Mouse (Mus musculus) forebrain, embryonic 13.5 days (tissue): ENCODE results near the gene Tmem56. TPM values are rescaled to one million over a fixed set of nuclear protein-coding genes. Genes with fewer than 3 reads are reported as not detected.

Experiments
- ATAC-seq: fragments of 200-750 bp; cut with Nextera tagmentation; 2 replicates; pipeline ENCODE4 v1.8.0; 2017
- H3K27ac ChIP-seq: fragments of 300-500 bp; sonication (generic); 2 replicates; pipeline ENCODE4 v1.5.1; 2015; ENCODE audit warnings: inconsistent platforms, mild to moderate bottlenecking, moderate library complexity
- H3K27me3 ChIP-seq: fragments of 300-500 bp; sonication (generic); 2 replicates; pipeline ENCODE4 v1.6.1; 2015; ENCODE audit warnings: mild to moderate bottlenecking, inconsistent platforms
- H3K36me3 ChIP-seq: fragments of 300-500 bp; sonication (generic); 2 replicates; pipeline ENCODE4 v1.6.1; 2015; ENCODE audit warnings: mild to moderate bottlenecking, inconsistent platforms; ENCODE audit not compliant: poor library complexity, severe bottlenecking
- H3K4me1 ChIP-seq: fragments of 300-500 bp; sonication (generic); 2 replicates; pipeline ENCODE4 v1.6.1; 2015; ENCODE audit warnings: inconsistent platforms
- H3K4me2 ChIP-seq: fragments of 300-500 bp; sonication (generic); 2 replicates; pipeline ENCODE4 v1.6.1; 2015; ENCODE audit warnings: inconsistent platforms, mild to moderate bottlenecking, moderate library complexity
- H3K4me3 ChIP-seq: fragments of 300-500 bp; sonication (generic); 2 replicates; pipeline ENCODE4 v1.5.1; 2015; ENCODE audit warnings: mild to moderate bottlenecking, inconsistent platforms
- H3K9ac ChIP-seq: fragments of 300-500 bp; sonication (generic); 2 replicates; pipeline ENCODE4 v1.6.1; 2015; ENCODE audit warnings: mild to moderate bottlenecking, inconsistent platforms
- H3K9me3 ChIP-seq: fragments of 300-500 bp; sonication (generic); replicated peaks from 2 replicates; pipeline ENCODE4 v1.6.1; 2016; ENCODE audit warnings: inconsistent platforms
- WGBS: fragments of 180-500 bp; shearing (Covaris S2); methylation state at CpG from one replicate; pipeline ENCODE4 v1.1.7; 2015; 5-methylcytosine and 5-hydroxymethylcytosine counted together
- polyA plus RNA-seq: library from polyadenylated mRNA; unstranded; fragments of >200 nt; fragmentation: Nextera tagmentation; extraction: Ambion mirVana; gene quantifications from 2 replicates; pipeline ENCODE4 v1.2.1, GENCODE M21; 2015

Gene Tmem56
- polyA plus RNA-seq, 1 experiment from 2014 or later = 2.1 TPM

- Histone ChIP-seq H3K36me3 (no peaks in the 10 kb centered on the region), H3K4me3 (no peak overlapping the region), H3K4me2 (no peak overlapping the region), H3K9me3 (no peaks in the 10 kb centered on the region), H3K27me3 (no peaks in the 10 kb centered on the region), H3K9ac (no peak overlapping the region), H3K27ac (no peak overlapping the region), H3K4me1 (0 out of 2 replicates have a peak, but pooled peaks cover 8% of the 10 kb centered on the region)
- 85% methylated on average over 9 of the region's 9 CpGs for WGBS
- ATAC-seq = no peak
Observed at GRCm38 (mm10) chr3:121174248-121174945, 108.5 kb downstream of the Tmem56 start.

DNA sequence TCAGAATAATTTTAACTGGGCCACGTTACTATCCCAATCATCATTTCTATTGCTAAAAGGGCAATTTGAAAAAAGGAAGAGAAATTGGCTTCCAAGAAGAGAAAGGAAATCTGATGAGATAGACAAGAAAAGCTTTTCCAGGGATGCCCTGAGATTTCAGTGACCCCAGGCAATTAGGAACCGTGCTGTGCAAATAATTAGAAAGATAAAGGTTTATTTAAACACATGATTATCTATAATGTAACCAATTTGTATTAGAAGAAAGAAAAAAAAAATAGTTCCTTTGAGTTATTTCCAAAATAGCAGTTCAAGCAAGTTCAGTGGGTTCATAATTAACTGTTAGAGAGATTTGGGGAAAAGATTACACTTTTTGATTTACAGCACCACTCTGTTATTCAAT, 110.2 kb downstream of the Tmem56 start:
- no peaks in the 10 kb centered on the region for H3K9me3 ChIP-seq
- no peak for ATAC-seq

GRCm38 (mm10) chr3:121171872-121172265, 111.0 kb downstream of the Tmem56 start:
- 56% methylated on average over 6 of the region's 6 CpGs for WGBS
- ATAC-seq = no peak

More for the DNA sequence above, 110.2 kb downstream of the Tmem56 start:
- no peaks in the 10 kb centered on the region for H3K27me3 ChIP-seq
- H3K4me3 ChIP-seq = no peak overlapping the region
- H3K27ac ChIP-seq = no peak overlapping the region
- WGBS = 66% methylated on average over 2 of the region's 2 CpGs
- no peak overlapping the region for H3K9ac ChIP-seq
- no peaks in the 10 kb centered on the region for H3K36me3 ChIP-seq
- H3K4me2 ChIP-seq = no peak overlapping the region
- 0 out of 2 replicates have a peak, but pooled peaks cover 8% of the 10 kb centered on the region for H3K4me1 ChIP-seq

GRCm38 (mm10) chr3:121171243-121171871, 111.5 kb downstream of the Tmem56 start, which contains the start of gene Rwdd3:
Gene Rwdd3 (minus strand): TSS chr3:121171695.
- peak; percentile 93 for ATAC-seq
- H3K4me2 ChIP-seq = peak within 1 kb of the TSS; percentile 77
- under 1% methylated on average over 39 of the region's 40 CpGs for WGBS
- no peaks in the 10 kb centered on the region for H3K27me3 ChIP-seq
- H3K27ac ChIP-seq = no peak within 1 kb of the TSS
- no peaks in the 10 kb centered on the region for H3K36me3 ChIP-seq
- peak within 1 kb of the TSS; percentile 75 for H3K9ac ChIP-seq
- H3K4me1 ChIP-seq = 0 out of 2 replicates have a peak, but pooled peaks cover 8% of the 10 kb centered on the region
- H3K9me3 ChIP-seq = no peaks in the 10 kb centered on the region
- H3K4me3 ChIP-seq = peak within 1 kb of the TSS; percentile 63

More at GRCm38 (mm10) chr3:121171872-121172265, 111.0 kb downstream of the Tmem56 start:
- H3K4me3 ChIP-seq = peak overlapping the region; percentile 63
- H3K9ac ChIP-seq = no peak overlapping the region
- H3K4me2 ChIP-seq = peak overlapping the region; percentile 77
- no peak overlapping the region for H3K27ac ChIP-seq
- no peaks in the 10 kb centered on the region for H3K9me3 ChIP-seq
- 0 out of 2 replicates have a peak, but pooled peaks cover 8% of the 10 kb centered on the region for H3K4me1 ChIP-seq
- H3K36me3 ChIP-seq = no peaks in the 10 kb centered on the region
- H3K27me3 ChIP-seq = no peaks in the 10 kb centered on the region

DNA sequence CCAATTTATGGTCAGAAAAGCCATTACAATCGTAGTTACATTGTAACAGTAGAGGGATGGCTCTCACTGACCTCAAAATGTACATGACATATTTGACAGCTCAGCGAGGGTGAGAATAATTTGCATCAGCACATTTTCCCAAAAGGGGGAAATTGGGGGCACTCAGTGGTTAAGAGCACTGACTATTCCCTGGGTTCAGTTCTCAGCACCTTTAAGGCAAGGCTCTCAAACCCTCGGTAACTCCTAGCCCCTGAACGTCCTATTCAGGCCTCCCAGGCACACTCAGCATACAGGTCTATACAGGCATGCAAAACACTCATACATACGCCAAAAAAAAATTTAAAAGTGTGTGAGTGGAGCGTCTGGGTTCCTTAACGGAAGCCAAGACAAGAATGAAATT, 112.3 kb downstream of the Tmem56 start:
- no peak for ATAC-seq
- Histone ChIP-seq H3K4me3 (peak overlapping the region; percentile 63), H3K27me3 (no peaks in the 10 kb centered on the region), H3K9ac (no peak overlapping the region), H3K9me3 (no peaks in the 10 kb centered on the region), H3K4me1 (0 out of 2 replicates have a peak, but pooled peaks cover 8% of the 10 kb centered on the region), H3K4me2 (peak overlapping the region; percentile 77), H3K27ac (no peak overlapping the region), H3K36me3 (no peaks in the 10 kb centered on the region)
- 52% methylated on average over 7 of the region's 7 CpGs for WGBS

DNA sequence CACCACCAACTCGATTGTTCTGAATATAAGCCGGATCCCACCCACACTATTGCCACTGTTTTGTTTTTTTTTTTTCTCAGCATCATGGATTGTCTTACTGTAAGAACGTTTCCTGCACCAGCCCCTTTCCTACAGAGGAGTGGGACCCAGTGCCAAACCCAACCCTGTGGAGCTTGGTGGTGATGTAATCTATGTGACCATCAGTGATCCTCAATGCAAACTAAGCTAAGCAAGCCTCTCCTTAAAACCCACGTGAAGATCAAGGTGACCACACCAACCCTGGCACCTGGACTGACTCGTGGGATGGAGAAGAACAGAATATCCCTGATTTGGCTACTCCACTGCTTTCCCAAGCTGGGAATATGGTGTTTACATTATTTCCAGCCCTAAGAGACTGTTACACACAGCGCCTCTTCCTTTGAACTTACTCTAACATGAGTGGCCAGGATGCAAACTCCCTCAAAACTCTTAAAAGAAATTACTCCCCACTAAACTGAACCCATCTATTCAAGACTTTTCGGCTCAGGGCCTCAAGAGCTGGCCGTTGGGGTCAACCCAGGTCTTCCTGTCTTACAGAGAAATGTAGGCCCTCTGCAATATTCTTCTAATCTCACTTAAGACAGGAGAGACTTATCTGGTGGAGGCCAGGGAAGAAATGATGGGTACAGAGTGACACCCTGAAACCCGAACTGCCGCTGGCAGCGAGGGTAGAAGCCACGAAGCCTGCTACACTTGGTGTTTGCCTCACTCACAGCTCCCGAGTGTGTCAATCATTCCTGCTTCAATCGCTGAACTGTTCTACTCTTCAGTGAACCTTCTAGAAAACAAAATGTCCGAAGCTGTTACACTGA, 113.6 kb downstream of the Tmem56 start:
- H3K9me3 ChIP-seq = no peaks in the 10 kb centered on the region
- 0 out of 2 replicates have a peak, but pooled peaks cover 8% of the 10 kb centered on the region for H3K4me1 ChIP-seq
- no peak overlapping the region for H3K27ac ChIP-seq
- no peak for ATAC-seq
- H3K36me3 ChIP-seq = no peaks in the 10 kb centered on the region
- no peak overlapping the region for H3K4me2 ChIP-seq
- no peaks in the 10 kb centered on the region for H3K27me3 ChIP-seq
- 76% methylated on average over 15 of the region's 15 CpGs for WGBS
- H3K4me3 ChIP-seq = no peak overlapping the region
- no peak overlapping the region for H3K9ac ChIP-seq

- Histone ChIP-seq H3K36me3 (no peaks in the 10 kb centered on the region), H3K4me2 (no peak overlapping the region), H3K9me3 (no peaks in the 10 kb centered on the region), H3K4me1 (0 out of 2 replicates have a peak, but pooled peaks cover 8% of the 10 kb centered on the region), H3K27ac (no peak overlapping the region), H3K4me3 (no peak overlapping the region), H3K9ac (no peak overlapping the region), H3K27me3 (no peaks in the 10 kb centered on the region)
- WGBS = 88% methylated on average over 8 of the region's 8 CpGs
- ATAC-seq = no peak
Observed at GRCm38 (mm10) chr3:121168581-121168980, 114.3 kb downstream of the Tmem56 start.

DNA sequence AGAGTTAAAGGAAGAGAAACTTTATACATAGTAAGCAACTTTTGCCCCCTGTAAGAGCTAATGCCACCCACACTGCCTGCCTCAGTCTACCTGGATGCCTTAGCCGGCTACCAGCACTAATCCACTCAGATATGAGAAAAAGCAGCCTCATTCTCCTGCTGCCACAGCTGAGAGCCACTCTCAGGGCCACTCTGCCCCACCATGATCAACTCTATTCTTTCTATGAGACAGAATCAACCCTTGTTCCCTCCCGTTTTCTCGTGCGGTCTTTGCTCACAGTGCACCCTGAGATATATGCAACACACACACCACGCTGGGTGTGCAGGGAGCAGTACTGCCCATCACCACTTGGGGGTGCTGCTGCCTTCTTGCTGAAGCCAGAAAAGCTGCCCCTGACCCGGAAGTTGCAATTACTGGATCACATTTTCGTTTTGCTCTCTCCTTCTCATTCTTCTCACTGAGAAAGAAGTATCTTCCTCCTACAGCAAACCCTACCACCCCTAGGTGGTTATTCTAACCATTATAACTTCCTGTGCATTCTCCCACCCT, 119.6 kb downstream of the Tmem56 start:
- no peak overlapping the region for H3K4me2 ChIP-seq
- no peak overlapping the region for H3K4me3 ChIP-seq
- no peak overlapping the region for H3K27ac ChIP-seq
- no peaks in the 10 kb centered on the region for H3K9me3 ChIP-seq
- ATAC-seq = no peak
- peaks cover 16% of the 10 kb centered on the region for H3K4me1 ChIP-seq
- no peaks in the 10 kb centered on the region for H3K36me3 ChIP-seq
- WGBS = 35% methylated on average over 7 of the region's 7 CpGs
- no peaks in the 10 kb centered on the region for H3K27me3 ChIP-seq
- H3K9ac ChIP-seq = no peak overlapping the region

DNA sequence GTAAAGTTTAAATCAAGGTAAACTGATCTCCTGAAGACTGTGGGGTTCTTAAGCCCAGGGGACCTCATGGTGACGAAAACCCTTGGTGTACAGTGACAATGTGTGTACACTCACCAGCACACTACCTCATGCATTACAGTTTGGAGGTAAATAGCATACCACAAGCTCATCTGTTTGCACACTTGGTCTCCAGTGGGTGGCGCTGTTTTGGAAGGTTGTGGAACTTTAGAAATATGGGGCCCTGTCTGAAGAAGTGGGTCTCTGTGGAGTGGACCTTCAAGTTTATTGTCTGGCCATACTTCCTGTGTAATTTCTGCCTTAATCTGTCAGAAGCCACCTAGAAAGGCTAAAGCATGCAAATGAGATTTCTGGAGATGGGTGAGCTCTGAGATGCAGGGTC, 121.2 kb downstream of the Tmem56 start:
- Histone ChIP-seq H3K27me3 (no peaks in the 10 kb centered on the region), H3K4me2 (no peak overlapping the region), H3K4me1 (peaks cover 30% of the 10 kb centered on the region), H3K36me3 (no peaks in the 10 kb centered on the region), H3K4me3 (no peak overlapping the region), H3K27ac (no peak overlapping the region), H3K9ac (no peak overlapping the region), H3K9me3 (no peaks in the 10 kb centered on the region)
- 53% methylated on average over 2 of the region's 2 CpGs for WGBS
- no peak for ATAC-seq

- ATAC-seq = no peak
- Histone ChIP-seq H3K9me3 (no peaks in the 10 kb centered on the region), H3K4me1 (peaks cover 41% of the 10 kb centered on the region), H3K4me3 (no peak overlapping the region), H3K27ac (peak overlapping the region; percentile 71; the same call in 1 of the 2 replicates), H3K9ac (no peak overlapping the region), H3K36me3 (no peaks in the 10 kb centered on the region), H3K27me3 (no peaks in the 10 kb centered on the region), H3K4me2 (no peak overlapping the region)
- 66% methylated on average over 4 of the region's 4 CpGs for WGBS
Observed at GRCm38 (mm10) chr3:121160424-121160823, 122.5 kb downstream of the Tmem56 start.

DNA sequence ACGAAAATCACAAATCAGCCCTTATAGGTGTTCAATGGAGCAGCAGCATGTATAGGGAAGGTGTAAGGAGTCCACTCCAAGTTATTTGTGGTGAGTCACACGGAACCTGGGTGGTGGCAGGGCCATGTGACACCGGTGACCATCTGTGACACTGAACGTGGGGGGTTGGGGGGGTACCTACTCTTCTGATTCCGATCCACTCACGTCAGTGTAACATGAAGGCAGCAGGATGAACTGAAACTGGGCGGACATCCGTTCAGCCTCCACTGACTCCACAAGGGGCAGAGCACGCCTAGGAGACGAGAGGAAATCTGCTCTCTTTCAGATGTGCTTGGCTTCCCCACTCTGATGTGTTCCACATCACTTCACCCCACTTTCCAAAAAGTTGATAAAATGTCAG, 123.3 kb downstream of the Tmem56 start:
- Histone ChIP-seq H3K4me3 (no peak overlapping the region), H3K4me1 (peaks cover 42% of the 10 kb centered on the region), H3K9ac (0 out of 2 replicates have a peak overlapping the region, but pooled peaks have one; percentile 12), H3K36me3 (no peaks in the 10 kb centered on the region), H3K27me3 (no peaks in the 10 kb centered on the region), H3K9me3 (no peaks in the 10 kb centered on the region), H3K4me2 (peak overlapping the region; percentile 12; the same call in 1 of the 2 replicates), H3K27ac (peak overlapping the region; percentile 71)
- peak; percentile 16 for ATAC-seq
- WGBS = 66% methylated on average over 10 of the region's 10 CpGs
